ENCODE assay signal across 8 mouse cellular contexts in genomic region chr4:58079631-58080030, GRCm38 (mm10).
DNase-seq lines count a peak whose midpoint lies in the region; ATAC-seq and TF ChIP-seq lines count a peak whose summit lies in the region.

No protein-coding gene starts in this region.

- TF ChIP-seq RAD21 in MEL (IDR thresholded peaks at IDR 0.05; ENCODE audit: low read depth, low read length): peak; percentile 68

- H3K36me3 ChIP-seq in MEL (ENCODE audit: control insufficient read depth in 1 of 2, insufficient read depth in 2 of 2, low read length in 2 of 2): no peaks in the 10 kb centered on the region
- H3K36me3 ChIP-seq in kidney, adult 2 months (ENCODE audit: control insufficient read depth, insufficient read depth, low read length): no peaks in the 10 kb centered on the region
- H3K36me3 ChIP-seq in liver, embryonic 13.5 days: no peaks in the 10 kb centered on the region
- no peaks in the 10 kb centered on the region for H3K36me3 ChIP-seq in neural tube, embryonic 13.5 days

- no peak for ATAC-seq in liver, embryonic 13.5 days (ENCODE audit: low read depth)
- no peak for ATAC-seq in neural tube, embryonic 13.5 days (ENCODE audit: low read depth)
- no peak for ATAC-seq in erythroid progenitor cell, adult 5-6 weeks (replicated peaks; ENCODE audit: low FRiP score, poor library complexity, severe bottlenecking)

- no peak for TF ChIP-seq POLR2A in MEL (IDR thresholded peaks at IDR 0.05; ENCODE audit: control insufficient read depth in 1 of 2, insufficient read depth in 1 of 2, low read depth in 1 of 2, low read length in 2 of 2, poor library complexity in 1 of 2)
- no peak for TF ChIP-seq POLR2A in kidney, adult 2 months (IDR thresholded peaks at IDR 0.05; ENCODE audit: low read depth, low read length)

- H3K4me2 ChIP-seq in liver, embryonic 13.5 days: no peak overlapping the region
- H3K4me2 ChIP-seq in neural tube, embryonic 13.5 days: peak overlapping the region; percentile 42

- no peak for TF ChIP-seq EP300 in MEL (IDR thresholded peaks at IDR 0.05; ENCODE audit: low read depth in 1 of 2, low read length in 2 of 2)

- peak; percentile 75 to 84 (median 77) for TF ChIP-seq CTCF in MEL (IDR thresholded peaks at IDR 0.05 in 2 of 3, conservative IDR thresholded peaks at IDR 0.05 in 1 of 3; ENCODE audit: control insufficient read depth in 1 of 3, insufficient read depth in 1 of 3, low read depth in 2 of 3, low read length in 3 of 3, poor library complexity in 1 of 3, severe bottlenecking in 1 of 3)
- peak; percentile 78 for TF ChIP-seq CTCF in kidney, adult 2 months (conservative IDR thresholded peaks at IDR 0.05; ENCODE audit: insufficient read depth, insufficient read length, low read depth, low read length)

- H3K27ac ChIP-seq in MEL (ENCODE audit: control insufficient read depth, low read depth, low read length): no peak overlapping the region
- no peak overlapping the region for H3K27ac ChIP-seq in kidney, adult 2 months (ENCODE audit: insufficient read depth, low read depth, low read length)
- no peak overlapping the region for H3K27ac ChIP-seq in liver, embryonic 13.5 days
- H3K27ac ChIP-seq in neural tube, embryonic 13.5 days (replicated peaks): no peak overlapping the region

- no peaks in the 10 kb centered on the region for H3K9me3 ChIP-seq in MEL (replicated peaks; ENCODE audit: insufficient read depth, low read length)
- no peaks in the 10 kb centered on the region for H3K9me3 ChIP-seq in liver, embryonic 13.5 days (replicated peaks)
- no peaks in the 10 kb centered on the region for H3K9me3 ChIP-seq in neural tube, embryonic 13.5 days

- peak; percentile 46 to 48 for DNase-seq in B cell, adult 2 months
- DNase-seq in MEL (ENCODE audit: low read depth, low spot score): peak; percentile 70
- peak; percentile 50 for DNase-seq in cerebellum, adult 8-10 months
- DNase-seq in forelimb bud, embryonic 11.5 days (ENCODE audit: low read depth, low spot score): peak; percentile 62
- DNase-seq in kidney, adult 2 months: peak; percentile 64
- DNase-seq in liver, embryonic 13.5 days: peak; percentile 4

- H3K4me3 ChIP-seq in MEL (ENCODE audit: control insufficient read depth in 1 of 2, insufficient read depth in 1 of 2, low read depth in 2 of 2, low read length in 2 of 2): no peak overlapping the region
- no peak overlapping the region for H3K4me3 ChIP-seq in kidney, adult 2 months (ENCODE audit: insufficient read depth, low read depth, low read length)
- H3K4me3 ChIP-seq in liver, embryonic 13.5 days (replicated peaks): no peak overlapping the region
- peak overlapping the region; percentile 22 for H3K4me3 ChIP-seq in neural tube, embryonic 13.5 days

- WGBS in kidney, adult 2 months: 24% methylated on average over 10 of the region's 10 CpGs
- WGBS in liver, embryonic 13.5 days (ENCODE audit: insufficient replicate concordance): 22% methylated on average over 10 of the region's 10 CpGs
- 16% methylated on average over 10 of the region's 10 CpGs for WGBS in neural tube, embryonic 13.5 days

- H3K27me3 ChIP-seq in MEL (ENCODE audit: control insufficient read depth in 1 of 2, insufficient read depth in 2 of 2, low read length in 2 of 2): no peaks in the 10 kb centered on the region; a peak in 1 of 4 replicates
- no peaks in the 10 kb centered on the region; the same call in 1 of the 2 replicates for H3K27me3 ChIP-seq in kidney, adult 2 months (replicated peaks; ENCODE audit: control insufficient read depth, insufficient read depth, low read length)
- H3K27me3 ChIP-seq in liver, embryonic 13.5 days: no peaks in the 10 kb centered on the region
- no peaks in the 10 kb centered on the region for H3K27me3 ChIP-seq in neural tube, embryonic 13.5 days

- H3K4me1 ChIP-seq in MEL (ENCODE audit: control insufficient read depth in 1 of 2, insufficient read depth in 2 of 2, low read length in 2 of 2): no peaks in the 10 kb centered on the region
- H3K4me1 ChIP-seq in kidney, adult 2 months (ENCODE audit: control insufficient read depth, insufficient read depth, low read length): no peaks in the 10 kb centered on the region; the same call in 1 of the 2 replicates
- no peaks in the 10 kb centered on the region for H3K4me1 ChIP-seq in liver, embryonic 13.5 days (replicated peaks)
- H3K4me1 ChIP-seq in neural tube, embryonic 13.5 days (replicated peaks): 0 out of 2 replicates have a peak, but pooled peaks cover 5% of the 10 kb centered on the region

- no peaks in the 10 kb centered on the region for H3K79me2 ChIP-seq in MEL (ENCODE audit: control insufficient read depth, insufficient read depth, low read length, poor library complexity)

- H3K9ac ChIP-seq in MEL (ENCODE audit: control insufficient read depth, low read depth, low read length, poor library complexity, severe bottlenecking): no peak overlapping the region
- H3K9ac ChIP-seq in liver, embryonic 13.5 days: no peak overlapping the region
- peak overlapping the region; percentile 45; the same call in 1 of the 2 replicates for H3K9ac ChIP-seq in neural tube, embryonic 13.5 days

TF ChIP-seq in MEL, 35 proteins besides CTCF, POLR2A, EP300 and RAD21:
- TF ChIP-seq MAFK (IDR thresholded peaks at IDR 0.05; ENCODE audit: borderline replicate concordance, low read depth, low read length) (no peak), MAX (IDR thresholded peaks at IDR 0.05; ENCODE audit: low read length) (0 out of 2 replicates have a peak, but pooled peaks have one; percentile 35), GATA1 (IDR thresholded peaks at IDR 0.05; ENCODE audit: low read depth, low read length) (0 out of 2 replicates have a peak, but pooled peaks have one; percentile 6), SMC3 (IDR thresholded peaks at IDR 0.05; ENCODE audit: low read depth, low read length) (peak; percentile 80), TCF12 (IDR thresholded peaks at IDR 0.05; ENCODE audit: low read depth, low read length) (no peak), TBP (IDR thresholded peaks at IDR 0.05; ENCODE audit: low read depth, low read length) (no peak), SIN3A (IDR thresholded peaks at IDR 0.05; ENCODE audit: low read length) (no peak), ZC3H11A (IDR thresholded peaks at IDR 0.05; ENCODE audit: low read depth, low read length) (peak; percentile 58), MYC (IDR thresholded peaks at IDR 0.05; ENCODE audit: low read depth, low read length) (no peak)

Comparison
In these comparisons a context has a peak if more than half of its experiments do, and no peak if none do; other contexts are left out.
1. DNase-seq: peak in every context shown above with its lines; median percentile 70 in MEL; 64 in kidney, adult 2 months; 62 in forelimb bud, embryonic 11.5 days; 50 in cerebellum, adult 8-10 months; 47 in B cell, adult 2 months; 4 in liver, embryonic 13.5 days.